Mouse (Mus musculus) limb, embryonic 11.5 days (tissue): Measurements from ENCODE around the gene Ythdf2. TPM values are rescaled to one million over a fixed set of nuclear protein-coding genes. Genes with fewer than 3 reads are reported as not detected.
A peak's percentile ranks its signal among the peaks of the same experiment; 100 is the strongest.

Source experiments
- ATAC-seq: fragments of 200-750 bp; cut with Nextera tagmentation; 2 replicates; pipeline ENCODE4 v1.8.0; 2017; ENCODE audit warnings: low read depth; ENCODE audit not compliant: insufficient number of reproducible peaks, low FRiP score, low TSS enrichment
- DNase-seq: peaks from one replicate; pipeline ENCODE4 v3.0.0-alpha.2; 2015; ENCODE audit warnings: low spot score
- H3K27ac ChIP-seq: fragments of 300-500 bp; sonication (generic); replicated peaks from 2 replicates; pipeline ENCODE4 v1.5.1; 2014; ENCODE audit warnings: low read depth, mild to moderate bottlenecking, low read length
- H3K27me3 ChIP-seq: fragments of 300-500 bp; sonication (generic); 2 replicates; pipeline ENCODE4 v1.6.1; 2014; ENCODE audit warnings: mild to moderate bottlenecking, low read length, mixed read lengths; ENCODE audit not compliant: control insufficient read depth, insufficient read depth
- H3K36me3 ChIP-seq: fragments of 300-500 bp; sonication (generic); 2 replicates; pipeline ENCODE4 v1.6.1; 2014; ENCODE audit warnings: mild to moderate bottlenecking, low read length, moderate library complexity, mixed read lengths; ENCODE audit not compliant: control insufficient read depth, insufficient read depth
- H3K4me1 ChIP-seq: fragments of 300-500 bp; sonication (generic); 2 replicates; pipeline ENCODE4 v1.6.1; 2014; ENCODE audit warnings: low read length, mixed read lengths; ENCODE audit not compliant: control insufficient read depth, insufficient read depth
- H3K4me2 ChIP-seq: fragments of 300-500 bp; sonication (generic); 2 replicates; pipeline ENCODE4 v1.6.1; 2014; ENCODE audit warnings: low read depth, mild to moderate bottlenecking, moderate library complexity; ENCODE audit not compliant: severe bottlenecking
- H3K4me3 ChIP-seq: fragments of 300-500 bp; sonication (generic); 2 replicates; pipeline ENCODE4 v1.5.1; 2014; ENCODE audit warnings: low read depth, low read length
- H3K9ac ChIP-seq: fragments of 300-500 bp; sonication (generic); 2 replicates; pipeline ENCODE4 v1.6.1; 2014; ENCODE audit warnings: mild to moderate bottlenecking, low read length
- H3K9me3 ChIP-seq: fragments of 300-500 bp; sonication (generic); 2 replicates; pipeline ENCODE4 v1.6.1; 2016; ENCODE audit warnings: low read length; ENCODE audit not compliant: control insufficient read depth
- WGBS: fragments of 180-500 bp; shearing (Covaris S2); extraction: QIAGEN DNeasy Blood & Tissue Kit; methylation state at CpG from one replicate; pipeline ENCODE4 v1.1.7; 2014; 5-methylcytosine and 5-hydroxymethylcytosine counted together
- polyA plus RNA-seq: library from polyadenylated mRNA; unstranded; fragments of >200 nt; fragmentation: Nextera tagmentation; extraction: Ambion mirVana; gene quantifications from 2 replicates; pipeline ENCODE4 v1.2.1, GENCODE M21; 2014

The Ythdf2 gene
- polyA plus RNA-seq, 1 experiment from 2014 or later: 162 TPM

DNA sequence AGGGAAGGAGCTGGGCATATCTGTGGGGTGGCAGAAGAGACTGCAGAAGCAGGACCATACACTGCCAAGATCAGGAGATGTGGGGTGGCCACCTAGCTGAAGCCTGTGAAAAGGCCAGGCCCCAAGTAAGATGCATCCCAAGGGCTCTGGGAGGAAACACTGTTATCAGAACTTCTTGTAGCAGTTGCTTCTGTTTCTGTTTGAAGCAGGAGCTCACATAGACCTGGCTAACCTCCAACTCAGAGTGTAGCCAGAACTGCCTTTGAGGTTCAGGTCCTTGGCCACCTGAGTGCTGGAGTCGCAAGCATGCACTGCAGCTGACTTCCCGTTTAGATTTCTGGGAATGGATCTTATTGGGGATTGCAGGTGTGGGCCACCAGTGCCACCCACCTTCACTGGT is 5.7 kb upstream of the Ythdf2 start:
- no peak for ATAC-seq

DNA sequence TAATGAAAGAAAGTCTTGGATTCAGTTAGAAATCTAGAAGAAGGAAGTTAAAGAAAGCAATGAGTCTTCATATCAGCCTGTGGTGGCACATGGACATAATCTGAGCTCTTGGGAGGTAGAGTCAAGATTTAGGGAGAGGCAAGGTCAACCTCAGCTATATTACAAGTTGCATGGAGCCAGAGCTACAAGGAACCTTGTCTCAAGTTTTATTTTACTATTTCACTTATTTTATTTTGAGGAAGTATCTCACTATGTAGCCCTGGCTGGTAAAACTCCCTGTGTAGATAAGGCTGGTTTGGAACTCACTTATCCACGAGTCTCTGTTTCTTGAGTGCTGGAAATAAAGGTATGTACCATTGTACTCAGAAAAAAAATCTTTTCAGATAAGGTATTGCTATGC is 4.5 kb upstream of the Ythdf2 start:
- Histone ChIP-seq H3K36me3 (no peaks in the 10 kb centered on the region), H3K4me1 (no peaks in the 10 kb centered on the region), H3K4me2 (no peak overlapping the region), H3K9me3 (no peaks in the 10 kb centered on the region), H3K4me3 (no peak overlapping the region), H3K27me3 (no peaks in the 10 kb centered on the region), H3K27ac (no peak overlapping the region), H3K9ac (no peak overlapping the region)
- 85% methylated on average over 1 of the region's 1 CpGs for WGBS
- ATAC-seq (no peak), DNase-seq (no peak)

More for the DNA sequence above, 5.7 kb upstream of the Ythdf2 start:
- WGBS: 89% methylated on average over 2 of the region's 2 CpGs
- H3K4me1 ChIP-seq: no peaks in the 10 kb centered on the region
- H3K4me3 ChIP-seq: no peak overlapping the region
- DNase-seq: no peak
- H3K27ac ChIP-seq: no peak overlapping the region
- no peak overlapping the region for H3K9ac ChIP-seq
- no peaks in the 10 kb centered on the region for H3K36me3 ChIP-seq
- no peak overlapping the region for H3K4me2 ChIP-seq
- no peaks in the 10 kb centered on the region for H3K27me3 ChIP-seq
- no peaks in the 10 kb centered on the region for H3K9me3 ChIP-seq

DNA sequence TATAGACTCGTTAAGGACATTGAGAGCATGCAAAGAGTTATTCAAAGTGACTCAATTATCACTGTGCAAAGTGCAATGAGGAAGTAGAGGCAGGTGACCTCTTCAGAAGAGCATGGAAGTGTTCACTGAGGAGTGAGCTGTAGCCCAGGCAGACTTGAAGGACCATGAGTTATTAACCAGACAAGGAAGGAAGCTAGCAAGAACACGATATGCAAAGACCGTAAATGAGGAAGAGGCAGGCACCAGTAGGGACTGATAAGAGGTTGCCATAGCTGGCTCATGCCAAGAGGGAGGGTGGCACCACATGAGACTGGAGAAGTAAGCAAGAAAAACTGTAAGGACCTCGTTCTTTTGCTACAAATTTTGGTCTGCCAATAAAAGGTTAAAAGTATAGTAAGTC is 2.7 kb upstream of the Ythdf2 start:
- ATAC-seq: no peak
- Histone ChIP-seq H3K36me3 (no peaks in the 10 kb centered on the region; the same call in 1 of the 2 replicates), H3K4me3 (no peak overlapping the region), H3K27me3 (no peaks in the 10 kb centered on the region), H3K4me1 (peaks cover 7% of the 10 kb centered on the region), H3K4me2 (no peak overlapping the region), H3K27ac (no peak overlapping the region), H3K9ac (no peak overlapping the region), H3K9me3 (no peaks in the 10 kb centered on the region)
- 70% methylated on average over 4 of the region's 4 CpGs for WGBS
- no peak for DNase-seq

- H3K9ac ChIP-seq: peak overlapping the region; percentile 100
- under 1% methylated on average over 88 of the region's 89 CpGs for WGBS
Observed at GRCm38 (mm10) chr4:132211091-132211942, 786 bp downstream of the Ythdf2 start.

DNA sequence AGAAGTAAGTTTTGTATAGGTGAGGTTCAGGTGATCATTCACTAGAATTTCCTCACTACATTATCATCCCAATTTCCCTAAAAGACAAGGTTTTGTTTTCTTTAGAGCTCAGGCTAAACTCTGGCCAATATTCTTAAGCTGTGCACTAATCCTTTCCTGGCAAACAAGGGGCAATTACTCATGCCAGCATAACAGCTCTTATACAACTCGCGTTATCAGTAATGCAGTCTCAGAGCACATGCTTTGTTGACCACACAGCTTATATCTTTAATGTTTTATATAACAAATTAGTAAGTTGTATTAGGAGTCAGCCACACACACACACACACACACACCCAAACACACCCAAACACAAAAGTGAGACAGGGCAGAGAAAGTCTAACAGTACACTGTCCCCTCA is 1.8 kb downstream of the Ythdf2 start:
- 52% methylated on average over 2 of the region's 2 CpGs for WGBS
- peaks cover 7% of the 10 kb centered on the region for H3K4me1 ChIP-seq
- H3K27ac ChIP-seq: no peak overlapping the region
- peak overlapping the region; percentile 100 for H3K4me3 ChIP-seq
- H3K4me2 ChIP-seq: peak overlapping the region; percentile 89
- no peaks in the 10 kb centered on the region for H3K9me3 ChIP-seq
- ATAC-seq: no peak
- H3K27me3 ChIP-seq: no peaks in the 10 kb centered on the region
- H3K9ac ChIP-seq: peak overlapping the region; percentile 100
- H3K36me3 ChIP-seq: peaks cover 12% of the 10 kb centered on the region
- no peak for DNase-seq

More at GRCm38 (mm10) chr4:132211091-132211942, 786 bp downstream of the Ythdf2 start:
- no peaks in the 10 kb centered on the region for H3K27me3 ChIP-seq
- H3K4me3 ChIP-seq: peak overlapping the region; percentile 100
- H3K36me3 ChIP-seq: peaks cover 10% of the 10 kb centered on the region
- DNase-seq (peak; percentile 56), ATAC-seq (peak; percentile 71)
- peak overlapping the region; percentile 87 for H3K27ac ChIP-seq
- peaks cover 7% of the 10 kb centered on the region for H3K4me1 ChIP-seq
- H3K4me2 ChIP-seq: peak overlapping the region; percentile 89
- no peaks in the 10 kb centered on the region for H3K9me3 ChIP-seq

- no peak overlapping the region for H3K9ac ChIP-seq
- H3K4me2 ChIP-seq: no peak overlapping the region
- no peaks in the 10 kb centered on the region for H3K9me3 ChIP-seq
- H3K4me3 ChIP-seq: no peak overlapping the region
- peaks cover 18% of the 10 kb centered on the region for H3K36me3 ChIP-seq
- 94% methylated on average over 2 of the region's 2 CpGs for WGBS
- H3K27me3 ChIP-seq: no peaks in the 10 kb centered on the region
- H3K4me1 ChIP-seq: peaks cover 7% of the 10 kb centered on the region
- no peak overlapping the region for H3K27ac ChIP-seq
- DNase-seq: no peak
- ATAC-seq: no peak
Observed at GRCm38 (mm10) chr4:132209299-132209698, 2.8 kb downstream of the Ythdf2 start.

- Histone ChIP-seq H3K27me3 (no peaks in the 10 kb centered on the region), H3K9ac (no peak overlapping the region), H3K27ac (no peak overlapping the region), H3K4me1 (peaks cover 7% of the 10 kb centered on the region), H3K9me3 (no peaks in the 10 kb centered on the region), H3K4me3 (no peak overlapping the region), H3K4me2 (no peak overlapping the region), H3K36me3 (peaks cover 24% of the 10 kb centered on the region)
- no peak for DNase-seq
- no peak for ATAC-seq
- 96% methylated on average over 4 of the region's 4 CpGs for WGBS
Observed at GRCm38 (mm10) chr4:132207280-132207679, 4.8 kb downstream of the Ythdf2 start.

DNA sequence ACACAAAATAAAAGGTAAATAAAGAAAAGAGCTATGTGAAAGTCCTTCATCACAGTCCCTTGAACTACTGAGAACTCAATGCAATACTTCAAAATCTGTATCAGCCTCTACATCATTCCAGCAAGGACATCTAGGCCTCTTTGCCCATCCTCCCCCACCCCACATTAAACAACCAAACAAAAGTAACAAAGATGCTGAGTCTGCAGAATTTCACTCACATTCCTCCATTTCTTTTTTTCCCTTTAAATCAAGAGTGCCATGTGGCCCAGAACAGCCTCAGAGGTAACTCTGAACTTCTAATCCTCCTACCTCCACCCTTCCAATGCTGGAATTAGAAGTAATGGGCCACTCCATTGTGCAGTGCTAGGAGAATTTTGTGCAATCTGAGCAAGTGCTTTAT is 13.3 kb downstream of the Ythdf2 start:
- Histone ChIP-seq H3K36me3 (peaks cover 2% of the 10 kb centered on the region; the same call in 1 of the 2 replicates), H3K27ac (no peak overlapping the region), H3K4me2 (no peak overlapping the region), H3K9me3 (no peaks in the 10 kb centered on the region), H3K4me3 (no peak overlapping the region), H3K4me1 (no peaks in the 10 kb centered on the region), H3K9ac (no peak overlapping the region), H3K27me3 (no peaks in the 10 kb centered on the region)
- ATAC-seq: no peak
- no peak for DNase-seq
